Mouse (Mus musculus) kidney, embryonic 15.5 days (tissue): ENCODE measurements at regions not wholly inside any gene's neighbourhood (a gene's known extent, or its start where the extent isn't known, plus 50 kb on each side); places are given as distances from the start of the nearest gene placed in this dataset.

Experiments
- ATAC-seq: fragments of 200-750 bp; cut with Nextera tagmentation; replicated peaks from 2 replicates; pipeline ENCODE4 v1.8.0; 2017; ENCODE audit warnings: moderate TSS enrichment; ENCODE audit not compliant: low FRiP score
- H3K27ac ChIP-seq: fragments of 300-500 bp; sonication (generic); 2 replicates; pipeline ENCODE4 v1.5.1; 2015; ENCODE audit warnings: mild to moderate bottlenecking, inconsistent platforms
- H3K27me3 ChIP-seq: fragments of 300-500 bp; sonication (generic); 2 replicates; pipeline ENCODE4 v1.6.1; 2015; ENCODE audit warnings: inconsistent platforms
- H3K36me3 ChIP-seq: fragments of 300-500 bp; sonication (generic); 2 replicates; pipeline ENCODE4 v1.6.1; 2015; ENCODE audit warnings: inconsistent platforms
- H3K4me1 ChIP-seq: fragments of 300-500 bp; sonication (generic); 2 replicates; pipeline ENCODE4 v1.6.1; 2015; ENCODE audit warnings: inconsistent platforms
- H3K4me2 ChIP-seq: fragments of 300-500 bp; sonication (generic); 2 replicates; pipeline ENCODE4 v1.6.1; 2015; ENCODE audit warnings: moderate library complexity, mild to moderate bottlenecking, inconsistent platforms
- H3K4me3 ChIP-seq: fragments of 300-500 bp; sonication (generic); replicated peaks from 2 replicates; pipeline ENCODE4 v1.5.1; 2015; ENCODE audit warnings: mild to moderate bottlenecking, inconsistent platforms
- H3K9ac ChIP-seq: fragments of 300-500 bp; sonication (generic); 2 replicates; pipeline ENCODE4 v1.6.1; 2015; ENCODE audit warnings: mild to moderate bottlenecking, inconsistent platforms
- H3K9me3 ChIP-seq: fragments of 300-500 bp; sonication (generic); replicated peaks from 2 replicates; pipeline ENCODE4 v1.6.1; 2016; ENCODE audit warnings: inconsistent platforms
- WGBS: fragments of 180-500 bp; shearing (Covaris S2); methylation state at CpG from one replicate; pipeline ENCODE4 v1.1.7; 2015; ENCODE audit warnings: mixed read lengths; 5-methylcytosine and 5-hydroxymethylcytosine counted together

- no peak for ATAC-seq
- H3K4me1 ChIP-seq, result no peaks in the 10 kb centered on the region
- 41% methylated on average over 1 of the region's 1 CpGs for WGBS
Observed at GRCm38 (mm10) chr3:21296581-21297110, 779.8 kb upstream of the Tbl1xr1 start.

GRCm38 (mm10) chr3:21325329-21325896 is 751.0 kb upstream of the Tbl1xr1 start:
- no peaks in the 10 kb centered on the region for H3K36me3 ChIP-seq
- no peak overlapping the region for H3K4me2 ChIP-seq
- WGBS, result 67% methylated on average over 4 of the region's 4 CpGs
- no peaks in the 10 kb centered on the region for H3K27me3 ChIP-seq
- no peaks in the 10 kb centered on the region for H3K4me1 ChIP-seq
- no peak overlapping the region for H3K9ac ChIP-seq
- no peak for ATAC-seq
- no peak overlapping the region for H3K27ac ChIP-seq
- no peak overlapping the region for H3K4me3 ChIP-seq
- no peaks in the 10 kb centered on the region for H3K9me3 ChIP-seq

More at GRCm38 (mm10) chr3:21296581-21297110, 779.8 kb upstream of the Tbl1xr1 start:
- Histone ChIP-seq H3K4me3 (no peak overlapping the region), H3K9ac (no peak overlapping the region), H3K9me3 (no peaks in the 10 kb centered on the region), H3K36me3 (no peaks in the 10 kb centered on the region), H3K27ac (no peak overlapping the region), H3K4me2 (no peak overlapping the region), H3K27me3 (no peaks in the 10 kb centered on the region)

- Histone ChIP-seq H3K36me3 (no peaks in the 10 kb centered on the region), H3K4me1 (no peaks in the 10 kb centered on the region), H3K4me2 (no peak overlapping the region), H3K4me3 (no peak overlapping the region), H3K9me3 (no peaks in the 10 kb centered on the region), H3K27ac (no peak overlapping the region), H3K27me3 (no peaks in the 10 kb centered on the region), H3K9ac (no peak overlapping the region)
- no peak for ATAC-seq
Observed at GRCm38 (mm10) chr3:21341916-21342315, 734.5 kb upstream of the Tbl1xr1 start.

GRCm38 (mm10) chr3:21343095-21343494 is 733.4 kb upstream of the Tbl1xr1 start:
- H3K4me2 ChIP-seq, result no peak overlapping the region
- H3K36me3 ChIP-seq, result no peaks in the 10 kb centered on the region
- H3K4me1 ChIP-seq, result no peaks in the 10 kb centered on the region
- no peak for ATAC-seq
- H3K27me3 ChIP-seq, result no peaks in the 10 kb centered on the region
- H3K4me3 ChIP-seq, result no peak overlapping the region
- H3K9ac ChIP-seq, result no peak overlapping the region
- 93% methylated on average over 1 of the region's 1 CpGs for WGBS
- no peak overlapping the region for H3K27ac ChIP-seq
- no peaks in the 10 kb centered on the region for H3K9me3 ChIP-seq

- 78% methylated on average over 3 of the region's 3 CpGs for WGBS
- H3K4me3 ChIP-seq, result no peak overlapping the region
Observed at GRCm38 (mm10) chr3:21349421-21349820, 727.0 kb upstream of the Tbl1xr1 start.

GRCm38 (mm10) chr3:21356150-21356549 is 720.3 kb upstream of the Tbl1xr1 start:
- H3K4me1 ChIP-seq, result no peaks in the 10 kb centered on the region
- H3K4me3 ChIP-seq, result no peak overlapping the region
- H3K27me3 ChIP-seq, result no peaks in the 10 kb centered on the region; the same call in 1 of the 2 replicates
- H3K4me2 ChIP-seq, result no peak overlapping the region
- H3K27ac ChIP-seq, result no peak overlapping the region
- H3K36me3 ChIP-seq, result no peaks in the 10 kb centered on the region
- ATAC-seq, result no peak
- no peaks in the 10 kb centered on the region for H3K9me3 ChIP-seq
- 71% methylated on average over 3 of the region's 3 CpGs for whole genome bisulfite sequencing
- no peak overlapping the region for H3K9ac ChIP-seq

More at GRCm38 (mm10) chr3:21349421-21349820, 727.0 kb upstream of the Tbl1xr1 start:
- Histone ChIP-seq H3K4me1 (no peaks in the 10 kb centered on the region), H3K9me3 (no peaks in the 10 kb centered on the region), H3K4me2 (no peak overlapping the region), H3K9ac (no peak overlapping the region), H3K27ac (no peak overlapping the region), H3K36me3 (no peaks in the 10 kb centered on the region), H3K27me3 (no peaks in the 10 kb centered on the region)
- no peak for ATAC-seq

GRCm38 (mm10) chr3:21356831-21357712 is 719.4 kb upstream of the Tbl1xr1 start:
- H3K4me2 ChIP-seq, result no peak overlapping the region
- no peaks in the 10 kb centered on the region for H3K4me1 ChIP-seq
- ATAC-seq, result no peak
- no peak overlapping the region for H3K27ac ChIP-seq
- H3K9me3 ChIP-seq, result no peaks in the 10 kb centered on the region
- no peaks in the 10 kb centered on the region for H3K36me3 ChIP-seq
- no peak overlapping the region for H3K9ac ChIP-seq
- H3K27me3 ChIP-seq, result no peaks in the 10 kb centered on the region; the same call in 1 of the 2 replicates
- 79% methylated on average over 6 of the region's 6 CpGs for WGBS
- H3K4me3 ChIP-seq, result no peak overlapping the region

- Histone ChIP-seq H3K9ac (no peak overlapping the region), H3K27ac (no peak overlapping the region), H3K36me3 (no peaks in the 10 kb centered on the region), H3K4me1 (no peaks in the 10 kb centered on the region), H3K9me3 (no peaks in the 10 kb centered on the region), H3K4me2 (no peak overlapping the region), H3K27me3 (no peaks in the 10 kb centered on the region; the same call in 1 of the 2 replicates), H3K4me3 (no peak overlapping the region)
- 82% methylated on average over 6 of the region's 6 CpGs for WGBS
- no peak for ATAC-seq
Observed at GRCm38 (mm10) chr3:21358068-21358467, 718.4 kb upstream of the Tbl1xr1 start.

GRCm38 (mm10) chr3:21361069-21361468 is 715.4 kb upstream of the Tbl1xr1 start:
- H3K27ac ChIP-seq, result no peak overlapping the region
- WGBS, result 84% methylated on average over 3 of the region's 3 CpGs
- no peak for ATAC-seq
- H3K27me3 ChIP-seq, result no peaks in the 10 kb centered on the region; the same call in 1 of the 2 replicates
- no peak overlapping the region for H3K9ac ChIP-seq
- no peaks in the 10 kb centered on the region for H3K36me3 ChIP-seq
- H3K4me3 ChIP-seq, result no peak overlapping the region
- no peak overlapping the region for H3K4me2 ChIP-seq
- H3K4me1 ChIP-seq, result no peaks in the 10 kb centered on the region
- no peaks in the 10 kb centered on the region for H3K9me3 ChIP-seq

- H3K36me3 ChIP-seq, result no peaks in the 10 kb centered on the region
- WGBS, result 89% methylated on average over 2 of the region's 2 CpGs
- no peak for ATAC-seq
Observed at GRCm38 (mm10) chr3:21379816-21380215, 696.6 kb upstream of the Tbl1xr1 start.

GRCm38 (mm10) chr3:21381072-21381471 is 695.4 kb upstream of the Tbl1xr1 start:
- H3K4me2 ChIP-seq, result no peak overlapping the region
- H3K9me3 ChIP-seq, result no peaks in the 10 kb centered on the region
- ATAC-seq, result no peak
- no peaks in the 10 kb centered on the region for H3K36me3 ChIP-seq
- no peak overlapping the region for H3K27ac ChIP-seq
- H3K27me3 ChIP-seq, result no peaks in the 10 kb centered on the region
- no peak overlapping the region for H3K9ac ChIP-seq
- WGBS, result 83% methylated on average over 3 of the region's 3 CpGs
- no peak overlapping the region for H3K4me3 ChIP-seq
- no peaks in the 10 kb centered on the region for H3K4me1 ChIP-seq

More at GRCm38 (mm10) chr3:21379816-21380215, 696.6 kb upstream of the Tbl1xr1 start:
- H3K9ac ChIP-seq, result no peak overlapping the region
- H3K9me3 ChIP-seq, result no peaks in the 10 kb centered on the region
- no peak overlapping the region for H3K27ac ChIP-seq
- no peaks in the 10 kb centered on the region for H3K27me3 ChIP-seq
- H3K4me3 ChIP-seq, result no peak overlapping the region
- no peaks in the 10 kb centered on the region for H3K4me1 ChIP-seq
- H3K4me2 ChIP-seq, result no peak overlapping the region

GRCm38 (mm10) chr3:21403551-21403950 is 672.9 kb upstream of the Tbl1xr1 start:
- Histone ChIP-seq H3K27me3 (no peaks in the 10 kb centered on the region), H3K4me2 (no peak overlapping the region), H3K36me3 (no peaks in the 10 kb centered on the region), H3K27ac (no peak overlapping the region), H3K9ac (no peak overlapping the region), H3K4me3 (no peak overlapping the region), H3K4me1 (no peaks in the 10 kb centered on the region), H3K9me3 (no peaks in the 10 kb centered on the region)
- 84% methylated on average over 2 of the region's 2 CpGs for WGBS
- ATAC-seq, result no peak
